Mouse (Mus musculus) kidney, postnatal 14 days (tissue): Measurements from ENCODE around the gene Plod3.
"Not testable (repeated sequence)": the region's sequence is repeated elsewhere in the genome, so short reads cannot be mapped to it uniquely, and the experiment has no call there.

Experiments used
- DNase-seq: peaks from one replicate; pipeline ENCODE4 v3.0.0; 2022; ENCODE audit warnings: mixed read lengths

Plod3 gene

DNA sequence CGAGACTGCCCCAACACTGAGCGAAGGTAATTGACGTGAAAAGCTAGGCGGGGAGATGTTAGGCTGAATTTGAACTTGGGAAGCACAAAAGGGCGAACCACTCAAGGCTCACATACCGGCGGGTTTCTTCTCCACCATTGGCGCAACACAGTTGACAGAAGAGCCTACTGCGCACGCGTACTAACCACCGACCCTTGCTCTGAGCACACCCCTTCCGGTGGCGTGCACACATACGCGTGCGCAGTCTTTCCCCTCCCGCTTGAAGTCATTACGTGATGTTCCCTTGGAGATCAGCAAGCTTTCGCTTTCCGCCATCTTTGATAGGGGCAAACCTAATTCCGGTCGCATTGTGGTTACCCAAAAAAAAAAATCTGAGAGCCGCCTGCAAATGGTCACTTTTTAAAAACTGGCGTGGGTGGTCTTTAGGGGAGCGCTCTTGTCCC is at the start of gene Plod3:
Gene Plod3 (plus strand): TSS at position 325 of the 443 bp plus-strand sequence.
- DNase-seq: peak; percentile 98

DNA sequence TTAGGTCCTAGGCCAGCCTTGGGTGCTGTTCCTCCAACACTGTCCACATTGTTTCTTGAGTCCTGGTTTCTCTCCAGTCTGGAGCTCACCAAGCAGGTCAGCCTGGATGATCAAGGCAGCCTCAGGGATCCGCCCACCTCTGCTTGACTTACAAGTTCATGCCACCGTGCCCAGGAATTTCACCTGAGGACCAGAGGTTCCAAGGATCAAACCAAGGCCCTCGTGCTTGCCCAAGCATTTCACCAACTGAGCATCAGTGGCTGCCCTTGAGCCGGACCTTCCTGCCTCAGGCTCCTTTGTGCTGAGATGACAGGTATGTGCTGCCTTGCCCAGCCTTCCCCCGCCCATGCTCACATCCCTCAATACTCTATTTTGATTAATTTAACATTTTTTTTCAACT is 49.2 kb upstream of the Plod3 start:
- peak; percentile 49 for DNase-seq

DNA sequence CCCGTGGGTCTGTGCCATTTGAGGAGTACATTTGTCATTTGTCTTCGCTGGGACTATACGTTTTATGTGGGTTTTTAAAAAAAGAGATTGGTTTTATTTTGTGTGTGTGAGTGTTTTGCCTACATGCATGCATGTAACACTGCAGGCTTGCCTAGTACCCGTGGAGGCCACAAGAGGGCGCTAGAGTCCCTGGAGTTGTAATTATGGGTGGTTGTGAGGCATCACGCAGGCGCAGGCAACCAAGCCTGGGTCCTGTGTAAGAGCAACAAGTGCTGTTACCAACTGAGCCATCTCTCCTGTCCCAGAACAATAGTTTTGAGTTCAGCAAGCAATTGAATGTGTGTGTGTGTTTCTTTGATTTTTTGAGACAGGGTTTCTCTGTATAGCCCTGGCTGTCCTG is 47.5 kb upstream of the Plod3 start:
- DNase-seq: peak; percentile 27

DNA sequence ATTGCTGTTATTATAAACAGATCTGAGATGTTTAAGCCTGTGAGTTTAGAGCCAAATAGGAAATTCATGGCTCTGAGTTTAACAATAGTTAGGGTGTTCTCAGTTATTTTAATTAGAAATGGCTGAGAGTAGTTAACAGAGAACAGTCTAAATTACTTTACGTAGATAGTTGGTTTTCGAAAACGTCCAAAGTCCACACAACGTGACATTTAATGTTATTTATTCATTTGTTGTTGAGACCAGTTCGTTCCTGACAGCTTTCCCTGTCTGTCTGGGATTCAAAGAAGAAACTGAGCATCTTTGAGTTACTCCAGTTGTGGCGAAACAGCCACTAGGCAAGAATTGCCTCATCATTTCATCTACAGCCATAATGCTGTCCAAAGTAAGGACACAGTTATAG is 46.8 kb upstream of the Plod3 start:
- DNase-seq: not testable (repeated sequence)

DNA sequence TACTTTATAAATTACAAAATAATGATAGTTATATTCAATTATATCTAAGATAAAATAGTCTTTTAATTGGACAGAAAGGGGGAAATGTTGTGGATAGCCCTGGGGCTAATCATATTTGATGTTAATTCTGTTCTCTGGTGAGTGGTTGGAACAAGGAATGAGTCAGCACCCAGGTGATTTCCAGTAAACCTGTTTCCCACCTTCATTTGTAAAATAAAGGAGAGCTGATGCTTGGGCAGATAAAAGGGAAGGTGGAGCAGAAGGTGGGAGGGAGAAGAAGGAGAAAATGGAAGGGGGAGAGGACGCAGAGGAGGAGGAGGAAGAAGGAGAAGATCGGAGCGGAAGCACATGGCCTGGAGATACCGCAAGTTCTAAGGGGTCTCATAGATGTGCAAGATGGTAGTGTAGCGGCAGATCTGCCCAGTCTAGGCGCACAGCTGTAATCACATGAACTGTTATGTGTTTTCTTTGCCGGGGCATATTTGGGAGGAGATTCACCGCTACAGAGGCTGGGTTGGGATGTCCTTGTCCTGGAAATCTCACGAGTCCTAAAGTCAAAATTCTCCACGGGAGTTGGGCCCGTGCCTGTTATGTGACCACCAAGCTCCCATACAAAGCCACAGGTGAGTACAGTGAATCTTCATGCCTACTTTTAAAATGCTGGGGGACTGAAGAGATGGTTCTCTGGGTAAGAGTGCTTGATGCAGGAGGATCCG is 45.8 kb upstream of the Plod3 start:
- DNase-seq: no peak

DNA sequence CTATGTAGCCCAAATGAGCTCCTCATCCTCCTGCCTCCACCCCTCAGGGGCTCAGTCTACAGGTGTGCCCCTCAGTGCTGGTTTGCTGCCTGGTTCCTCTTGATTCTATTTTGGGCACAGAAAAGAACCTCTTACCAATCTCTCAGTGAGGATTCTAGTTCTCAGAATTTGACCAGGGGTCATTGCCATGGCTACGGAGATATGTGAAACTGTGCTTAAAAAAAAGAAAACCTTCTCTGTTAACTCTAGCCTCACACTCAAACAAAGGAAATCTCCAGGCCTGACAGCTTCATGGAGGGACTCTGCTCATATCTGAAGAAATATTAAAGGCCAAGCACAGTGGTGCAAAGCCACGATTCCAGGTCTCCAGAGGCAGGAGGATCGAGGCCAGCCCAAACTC is 44.0 kb upstream of the Plod3 start:
- no peak for DNase-seq

DNA sequence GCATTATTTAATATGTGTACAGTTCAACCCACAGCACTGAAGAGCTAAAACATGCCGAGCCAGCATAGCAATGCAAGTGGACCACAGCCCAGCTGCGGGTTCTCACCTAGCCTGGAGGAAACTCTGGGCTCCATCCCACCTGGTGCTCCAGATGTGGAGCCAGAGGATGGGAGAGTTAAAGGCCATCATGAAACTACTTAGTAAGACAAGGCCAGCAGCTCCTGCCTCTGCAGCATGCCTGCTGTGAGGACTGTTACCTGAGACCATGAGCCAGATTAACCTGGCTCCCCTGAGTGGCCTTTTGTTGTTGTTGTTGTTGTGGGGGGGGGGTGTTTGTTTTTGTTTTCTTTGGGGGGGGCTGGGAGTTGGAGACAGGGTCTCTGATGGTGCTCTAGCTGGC is 43.4 kb upstream of the Plod3 start:
- no peak for DNase-seq

DNA sequence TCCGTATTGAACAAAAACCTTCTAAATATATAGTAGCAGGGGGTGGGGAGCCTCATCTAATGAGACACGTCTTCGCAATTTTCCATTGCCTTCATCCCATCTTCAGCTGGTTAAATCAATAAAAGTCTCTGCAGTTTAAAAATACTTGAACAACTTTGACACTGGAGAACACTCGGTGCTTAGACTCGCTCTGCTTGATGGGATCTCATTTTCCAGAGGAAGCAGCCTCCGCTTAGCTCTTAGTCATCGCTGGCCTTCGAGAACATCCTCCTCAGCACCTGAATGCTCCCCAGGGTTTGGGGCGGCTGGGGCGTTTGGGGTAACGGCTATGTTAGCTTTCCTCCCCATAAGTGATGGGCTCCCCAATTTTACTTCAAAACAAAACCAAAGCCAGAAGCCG is 41.7 kb upstream of the Plod3 start:
- DNase-seq: no peak

DNA sequence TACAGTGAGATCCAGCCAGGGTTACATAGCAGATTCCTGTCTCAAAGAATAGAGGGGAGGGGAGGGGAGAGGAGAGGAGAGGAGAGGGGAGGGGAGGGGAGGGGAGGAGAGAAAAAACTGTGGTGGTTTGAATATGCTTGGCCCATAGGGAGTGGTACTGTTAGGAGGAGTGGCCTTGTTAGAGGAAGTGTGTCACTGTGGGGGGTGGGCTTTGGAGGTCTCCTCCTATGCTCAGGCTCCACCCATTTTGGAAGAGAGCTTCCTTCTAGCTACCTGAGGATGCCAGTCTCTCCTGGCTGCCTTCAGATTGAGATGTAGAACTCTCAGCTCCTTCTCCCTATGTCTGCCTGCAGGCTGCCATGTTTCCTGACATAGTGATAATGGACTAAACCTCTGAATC is 38.9 kb upstream of the Plod3 start:
- no peak for DNase-seq

DNA sequence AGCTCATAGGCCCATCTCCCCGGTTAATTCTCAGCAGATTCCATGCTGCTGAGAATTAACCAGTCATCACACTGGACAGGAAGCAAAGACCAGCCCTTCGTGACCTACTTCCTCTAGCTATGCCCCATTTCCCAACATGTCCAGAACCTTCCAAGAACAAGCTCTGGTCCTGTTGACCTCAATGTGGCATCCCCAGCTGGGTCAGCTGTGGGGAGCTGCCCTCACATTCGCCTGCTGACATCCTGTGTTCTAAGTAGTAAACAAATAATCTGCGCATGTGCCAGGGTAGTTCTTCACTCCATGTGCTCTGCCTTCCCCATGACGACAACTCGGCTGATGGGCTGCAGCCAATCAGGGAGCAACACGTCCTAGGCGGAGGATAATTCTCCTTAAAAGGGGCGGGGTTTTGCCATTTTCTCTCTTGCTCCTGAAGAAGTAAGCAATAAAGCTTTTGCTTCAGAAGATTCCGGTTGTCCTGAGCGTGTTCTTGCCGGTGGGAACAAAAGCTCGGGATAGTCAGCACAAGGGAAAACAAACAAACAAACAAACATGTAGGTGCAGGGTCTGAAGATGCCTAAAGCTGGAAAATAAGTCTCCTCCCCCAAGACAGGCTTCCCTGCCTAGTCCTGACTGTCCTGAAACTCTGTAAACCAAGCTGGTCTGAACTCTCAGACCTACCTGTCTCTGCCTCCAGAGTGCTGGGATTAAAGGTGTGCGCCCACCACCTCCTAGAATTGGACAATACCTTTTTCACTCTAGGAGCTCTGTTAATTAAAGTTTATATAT is 37.1 kb upstream of the Plod3 start:
- DNase-seq: not testable (repeated sequence)

DNA sequence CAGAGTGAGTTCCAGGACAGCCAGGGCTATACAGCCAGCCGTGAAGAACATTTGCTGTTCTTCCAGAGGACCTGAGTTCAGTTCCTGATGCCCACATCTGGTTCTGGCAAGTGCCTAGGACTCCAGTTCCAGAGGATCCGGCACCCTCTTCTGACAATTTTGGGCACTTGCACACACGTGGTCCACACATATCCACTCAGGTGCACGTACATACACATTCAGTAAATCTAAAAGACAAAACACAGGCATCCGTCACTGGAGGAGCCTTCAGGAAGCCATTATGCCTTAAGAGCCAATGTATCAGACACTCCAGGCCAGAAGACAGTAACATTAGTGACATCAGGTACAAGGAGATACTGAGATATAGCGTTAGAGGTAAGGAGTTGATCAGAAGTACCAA is 36.3 kb upstream of the Plod3 start:
- no peak for DNase-seq

DNA sequence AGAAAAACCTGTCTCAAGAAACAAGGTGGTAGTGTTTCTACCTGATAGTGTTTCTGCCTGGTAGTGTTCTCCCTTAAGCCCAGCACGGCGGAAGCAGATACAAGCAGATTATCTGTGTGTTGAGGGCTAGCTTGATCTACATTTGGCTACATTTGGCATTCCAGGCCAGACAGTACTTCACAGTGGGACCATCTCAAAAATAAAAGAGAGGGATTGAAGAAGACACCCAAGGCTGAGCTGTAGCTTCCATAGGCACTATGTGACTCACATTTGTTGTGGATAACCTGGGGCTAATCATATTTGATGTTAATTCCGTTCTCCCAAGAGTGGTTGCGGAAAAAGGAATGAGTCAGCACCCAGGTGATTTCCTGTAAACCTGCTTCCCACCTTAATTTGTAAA is 34.7 kb upstream of the Plod3 start:
- no peak for DNase-seq

DNA sequence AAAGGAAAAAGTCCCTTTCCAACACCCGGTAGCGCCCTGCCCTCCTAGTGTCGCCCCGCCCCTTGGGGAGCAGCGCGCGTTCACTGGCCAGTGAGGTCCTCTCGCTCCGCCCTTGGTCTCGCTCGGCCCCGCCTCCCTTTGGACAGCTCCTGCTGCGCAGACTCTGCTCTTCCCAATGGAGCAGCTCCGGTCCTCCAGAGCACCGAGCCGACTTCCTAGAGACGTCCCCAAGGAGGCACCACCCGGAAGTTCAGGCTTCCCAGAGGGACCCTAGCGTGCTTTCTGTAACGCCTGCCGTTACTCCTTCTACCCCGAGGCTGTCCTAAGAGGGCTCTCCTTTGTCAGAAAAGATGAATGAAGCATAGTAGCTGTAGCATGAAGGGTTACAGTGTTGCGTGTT is 33.8 kb upstream of the Plod3 start, which contains the start of gene Fis1:
Gene Fis1 (plus strand): TSS at position 261 of the 400 bp plus-strand sequence.
- peak; percentile 98 for DNase-seq

DNA sequence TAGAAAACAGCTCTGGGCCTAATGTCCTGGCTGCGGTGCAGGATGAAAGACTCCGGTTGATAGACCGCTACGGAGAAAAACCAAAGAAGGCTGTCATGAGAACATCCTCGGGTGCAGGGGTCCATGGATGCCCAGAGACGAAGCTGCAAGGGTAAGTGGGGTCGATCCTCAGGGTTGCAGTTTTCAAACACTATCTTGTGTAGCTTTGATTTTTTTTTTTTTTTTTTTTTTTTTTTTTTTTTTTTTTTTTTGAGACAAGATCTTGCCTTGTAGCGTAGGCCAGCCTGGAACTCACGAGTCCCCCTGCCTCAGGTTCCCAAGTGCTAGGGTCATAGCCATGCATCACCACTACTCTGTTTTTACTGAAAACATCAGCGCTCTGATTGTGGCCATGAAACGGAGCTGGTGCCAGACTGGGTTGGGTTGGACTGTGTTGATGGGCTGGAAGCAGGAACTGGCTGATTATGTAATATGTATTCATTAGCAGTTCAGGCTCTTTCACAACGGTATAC is 33.3 kb upstream of the Plod3 start:
- DNase-seq: peak; percentile 56

DNA sequence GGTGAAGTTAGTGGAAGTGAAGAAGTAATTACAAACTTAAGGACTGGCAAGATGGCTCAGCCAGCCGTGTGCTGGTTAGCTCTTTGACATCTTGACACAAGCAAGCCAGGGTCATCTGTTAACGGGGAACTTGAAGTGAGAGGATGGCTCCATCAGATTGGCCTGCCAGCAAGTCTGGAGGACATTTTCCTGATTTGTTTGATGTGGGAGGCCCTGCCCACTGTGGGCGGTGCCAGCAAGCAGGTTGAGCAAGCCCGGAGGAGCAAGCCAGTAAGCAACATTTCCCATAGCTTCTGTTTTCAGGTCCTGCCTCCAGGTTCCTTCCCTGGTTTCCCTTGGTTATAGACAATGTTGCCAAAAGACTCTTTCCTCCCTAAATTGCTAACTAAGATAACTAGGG is 31.2 kb upstream of the Plod3 start:
- DNase-seq: no peak

DNA sequence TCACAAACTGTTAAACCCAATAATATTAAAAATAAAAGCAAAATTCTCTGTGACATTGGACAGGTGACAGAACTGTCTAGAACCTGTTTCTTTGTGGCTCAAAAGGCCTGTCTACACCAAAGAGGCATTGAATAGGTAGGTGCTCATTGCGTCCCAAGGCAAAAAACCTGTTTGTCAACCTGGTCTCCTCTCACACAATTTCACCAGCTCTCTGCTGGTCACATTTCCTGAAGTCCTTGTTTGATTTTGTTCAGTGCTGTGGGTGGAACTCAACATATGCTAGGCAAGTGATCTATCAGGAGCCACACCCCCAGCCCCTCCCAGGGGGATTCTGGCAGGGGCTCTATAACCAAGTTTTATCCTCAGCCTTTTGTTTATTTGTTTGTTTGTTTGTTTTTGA is 29.6 kb upstream of the Plod3 start:
- DNase-seq: no peak

DNA sequence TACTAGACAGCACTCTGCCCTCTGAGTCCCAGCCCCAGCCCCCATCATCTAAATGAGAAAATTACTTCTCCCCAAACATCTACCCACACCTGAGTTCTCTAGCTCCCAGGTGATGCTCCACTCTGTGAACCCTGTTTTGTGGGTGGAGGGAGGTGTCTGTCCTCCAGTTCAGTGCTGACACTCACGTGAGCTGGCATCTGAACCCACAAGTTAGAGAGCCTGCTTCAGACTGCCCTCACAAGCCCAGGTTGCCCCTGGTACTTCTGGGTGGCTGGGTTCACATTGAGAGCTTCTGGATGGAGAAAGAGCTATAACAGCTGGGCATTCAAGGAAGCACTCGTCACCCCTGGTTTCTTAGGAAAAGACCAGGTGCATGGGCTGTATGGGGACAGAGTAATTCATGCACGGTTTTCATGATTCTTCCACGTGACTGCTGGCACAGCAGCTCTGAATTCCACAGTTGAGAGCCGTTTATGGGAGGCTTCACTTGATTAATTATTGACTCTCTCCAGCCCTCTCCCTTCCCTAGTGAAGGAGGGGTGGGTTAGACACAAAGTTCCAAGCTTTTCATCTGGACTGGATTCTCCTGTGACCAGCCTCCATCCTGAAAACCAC is 27.7 kb upstream of the Plod3 start:
- DNase-seq: peak; percentile 85

DNA sequence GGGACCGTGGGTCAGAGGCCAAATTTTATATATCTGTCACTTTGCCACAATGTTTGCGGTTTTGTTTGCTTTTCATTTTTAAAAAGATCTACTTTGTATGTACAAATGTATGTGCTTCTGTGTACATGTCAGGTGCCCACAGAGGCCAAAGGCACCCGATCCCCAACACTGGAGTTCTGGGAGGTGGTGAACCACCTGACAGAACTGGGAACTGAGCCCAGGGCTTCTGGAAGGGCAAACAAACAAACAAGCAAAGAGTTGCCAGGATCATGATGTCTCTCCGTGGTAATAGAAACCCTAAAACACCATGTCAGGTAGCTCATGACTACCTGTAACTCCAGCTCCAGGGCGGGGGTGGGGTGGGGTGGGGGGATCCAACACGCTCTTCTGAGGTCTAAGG is 26.8 kb upstream of the Plod3 start:
- DNase-seq: peak; percentile 65

DNA sequence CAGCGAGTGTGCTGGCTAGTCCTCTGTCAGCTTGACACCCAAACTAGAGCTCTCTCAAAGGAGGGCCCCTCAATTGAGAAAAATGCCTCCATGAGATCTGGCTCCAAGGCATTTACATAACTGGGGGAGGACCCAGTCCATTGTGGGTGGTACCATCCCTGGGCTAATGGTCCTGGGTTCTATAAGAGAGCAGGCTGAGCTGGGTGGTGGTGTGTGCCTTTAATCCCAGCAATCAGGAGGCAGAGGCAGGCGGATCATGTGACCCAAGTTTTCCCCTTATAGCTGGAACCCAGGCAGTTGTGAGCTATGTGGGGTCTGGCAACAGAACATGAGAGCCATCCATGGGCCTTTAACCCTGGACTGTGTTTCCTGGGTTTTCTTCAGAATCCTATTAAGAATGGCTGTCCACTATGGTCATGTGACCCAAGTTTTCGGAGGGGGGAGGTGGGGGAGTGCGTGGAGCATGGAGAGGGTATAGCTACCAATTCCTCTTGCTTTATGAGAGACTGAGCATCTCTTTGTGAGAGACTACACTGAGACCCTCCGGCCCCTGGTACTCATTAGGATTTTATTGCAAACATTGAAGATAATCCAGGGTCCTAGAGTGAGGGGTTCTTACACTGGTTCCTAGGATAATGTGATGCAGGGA is 25.4 kb upstream of the Plod3 start:
- DNase-seq: no peak

DNA sequence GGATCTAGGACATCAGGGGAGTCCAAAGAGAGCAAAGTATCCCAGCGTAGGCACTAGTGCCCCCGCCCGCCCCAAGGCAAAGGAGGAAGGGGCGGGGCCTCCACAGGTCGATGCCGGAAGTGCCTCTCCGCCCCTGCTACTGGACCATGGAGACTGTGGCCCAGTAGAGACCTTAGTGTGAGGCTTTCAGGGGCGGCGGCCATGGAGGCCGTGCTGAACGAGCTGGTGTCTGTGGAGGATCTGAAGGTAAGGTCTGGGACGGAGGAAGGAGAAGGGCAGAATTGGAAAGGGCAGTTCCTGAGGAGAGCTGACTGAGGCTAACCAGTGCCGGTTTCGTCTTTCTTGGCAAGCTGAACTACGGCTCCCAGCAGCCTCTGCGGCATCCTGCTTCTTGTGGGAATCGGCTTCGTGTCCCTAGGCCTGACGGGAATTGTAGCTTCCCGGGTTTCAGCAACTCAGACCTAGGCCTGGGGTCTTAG is 24.8 kb upstream of the Plod3 start:
- peak; percentile 94 for DNase-seq

DNA sequence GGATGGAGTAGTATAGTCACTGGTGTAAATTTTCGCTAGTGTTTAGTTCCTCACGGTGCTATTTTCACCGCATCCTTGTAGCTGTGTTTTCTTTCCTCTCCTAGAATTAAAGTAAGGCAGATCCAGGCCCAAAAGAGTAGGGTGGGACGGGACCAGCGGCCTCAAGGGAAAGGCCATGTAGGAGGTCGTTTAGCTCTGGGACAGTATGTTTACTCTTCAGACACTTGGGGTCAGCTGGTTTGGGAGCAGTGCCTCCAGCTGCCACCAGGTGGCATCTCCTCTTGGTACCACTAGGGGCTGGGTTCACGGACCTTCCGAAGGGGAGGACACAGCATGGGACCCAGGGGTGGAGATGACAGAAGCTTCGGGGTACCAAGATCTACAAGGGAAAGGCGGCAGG is 24.3 kb upstream of the Plod3 start:
- peak; percentile 88 for DNase-seq

DNA sequence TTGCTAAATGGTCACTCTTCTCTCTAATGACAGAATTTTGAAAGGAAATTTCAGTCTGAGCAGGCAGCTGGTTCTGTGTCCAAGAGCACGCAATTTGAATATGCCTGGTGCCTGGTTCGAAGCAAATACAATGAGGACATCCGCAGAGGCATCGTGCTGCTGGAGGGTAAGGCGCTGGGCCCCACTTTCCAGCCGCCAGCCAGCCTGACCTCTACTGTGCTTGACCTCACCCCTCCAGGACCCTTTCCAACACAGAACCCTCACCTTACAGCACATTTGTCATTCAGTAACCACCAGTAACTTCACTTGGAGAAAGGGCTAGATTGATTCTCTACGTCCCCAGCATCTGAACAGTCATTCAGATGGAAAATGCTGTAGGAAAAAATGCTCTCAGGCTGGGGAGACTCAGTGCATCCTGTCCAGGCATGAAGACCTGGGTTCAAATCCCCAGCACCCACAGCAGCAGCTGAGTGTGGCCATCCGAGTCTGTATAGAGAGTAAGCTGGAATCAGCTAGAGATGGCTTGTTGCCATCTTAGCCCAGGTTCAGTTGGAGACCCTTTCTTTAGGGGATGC is 23.8 kb upstream of the Plod3 start:
- DNase-seq: no peak

DNA sequence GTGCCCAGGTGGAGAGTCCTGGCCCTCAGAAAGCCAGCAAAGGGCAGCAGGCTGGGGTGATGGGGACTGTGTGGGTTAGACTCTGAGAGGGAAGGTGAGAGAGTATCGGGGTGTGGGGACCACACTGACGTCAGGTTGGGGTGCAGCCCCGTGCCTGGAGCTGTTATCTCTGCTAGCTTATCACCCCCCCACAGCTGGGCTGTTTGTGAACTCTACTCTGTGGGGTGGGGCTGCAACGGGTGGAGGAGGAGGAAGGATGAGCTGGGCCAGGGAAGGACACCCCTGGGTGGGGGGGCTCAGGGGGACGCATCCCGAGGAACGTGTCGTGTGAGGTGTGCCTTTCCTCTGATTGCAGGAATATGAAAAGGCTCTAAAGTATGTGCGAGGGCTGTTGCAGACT is 21.6 kb upstream of the Plod3 start:
- DNase-seq: no peak
